Mouse (Mus musculus) heart, postnatal 0 days (tissue): ENCODE measurements at regions not wholly inside any gene's neighbourhood (a gene's known extent, or its start where the extent isn't known, plus 50 kb on each side); places are given as distances from the start of the nearest gene placed in this dataset.

Source experiments
- CTCF ChIP-seq: IDR thresholded peaks from 2 replicates; pipeline ENCODE4 v1.5.1; 2016; ENCODE audit warnings: antibody characterized with exemption, control low read depth, low read depth
- EP300 ChIP-seq: IDR thresholded peaks from 2 replicates; pipeline ENCODE4 v1.6.1; 2016; ENCODE audit warnings: antibody characterized with exemption, low read depth

GRCm38 (mm10) chr16:70869205-70869604 is 555.5 kb downstream of the Gbe1 start:
- TF ChIP-seq CTCF (no peak), EP300 (no peak)
